Mouse (Mus musculus): ENCODE data around the gene Slc5a5.

DNA sequence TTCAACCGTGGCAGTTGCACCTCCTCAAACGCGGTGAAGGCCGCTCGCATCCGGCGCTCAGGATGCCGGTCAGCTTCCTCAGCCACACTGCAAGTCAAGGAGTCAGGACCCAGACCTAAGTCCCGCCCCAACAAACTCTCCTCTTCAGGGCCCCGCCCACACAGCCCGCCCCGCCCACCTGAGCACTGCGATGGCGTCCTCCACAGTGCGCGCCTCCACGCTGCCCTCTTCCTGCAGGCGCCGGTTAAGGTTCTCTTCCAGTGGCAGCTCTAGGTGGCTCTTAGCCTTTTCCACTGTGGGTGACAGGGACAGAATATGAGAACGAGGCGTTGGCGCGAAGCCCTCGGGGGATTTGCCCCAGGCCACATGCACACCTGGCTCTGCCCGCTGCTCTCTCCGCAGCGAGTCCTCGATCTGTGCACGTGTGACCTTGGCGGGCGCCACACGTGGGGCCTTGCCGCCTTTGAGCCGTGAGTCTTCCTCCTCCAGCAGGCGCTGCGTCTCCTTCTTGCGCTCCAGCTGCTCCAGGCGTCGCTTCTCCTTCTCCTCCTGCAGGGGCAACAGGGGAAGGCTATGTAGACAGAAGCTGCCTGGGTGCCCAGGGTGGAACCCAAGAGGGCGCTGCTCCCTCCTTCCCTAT, 23.9 kb downstream of the Slc5a5 start:
- TF ChIP-seq CTCF (IDR thresholded peaks at IDR 0.05; ENCODE audit: control insufficient read depth, insufficient read depth, insufficient replicate concordance, low read depth, low read length) (no peak), POLR2A (IDR thresholded peaks at IDR 0.05; ENCODE audit: control insufficient read depth, low read depth, low read length) (no peak)
